In the genomic region with DNA sequence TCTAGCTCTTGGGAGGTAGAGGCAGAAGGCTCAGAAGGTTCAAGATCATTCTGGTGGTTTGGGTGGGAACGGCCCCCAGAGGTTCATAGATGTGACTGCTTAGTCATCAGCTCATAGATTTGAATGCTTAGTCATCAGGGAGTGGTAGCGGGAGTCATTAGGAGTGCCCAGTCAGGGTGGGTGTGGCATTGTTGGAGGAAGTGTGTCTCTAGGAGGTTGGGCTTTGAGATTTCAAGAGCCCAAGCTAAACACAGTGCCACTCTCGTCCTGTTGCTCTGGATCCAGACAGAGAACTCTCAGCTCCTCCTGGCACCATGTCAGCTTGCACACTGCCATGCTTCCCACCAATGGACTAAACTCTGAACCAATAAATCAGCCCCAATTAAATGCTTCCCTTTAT, we compare ENCODE assay signal across 9 mouse cellular contexts. TPM values are rescaled to one million over a fixed set of nuclear protein-coding genes. Genes with fewer than 3 reads are reported as not detected.
DNase-seq lines count a peak whose midpoint lies in the region; ATAC-seq and TF ChIP-seq lines count a peak whose summit lies in the region.
"Had no signal": no experiment of that assay in that cellular context is flagged by ENCODE, and none has a peak within 500 bp of the region (broad histone marks: within the 10 kb centered on the region; RNA-seq: fewer than 3 reads in every experiment).

No protein-coding gene starts in this region.

- H3K27me3 ChIP-seq in heart, embryonic 11.5 days (ENCODE audit: control insufficient read depth, insufficient read depth, low read length), result no peaks in the 10 kb centered on the region
- no peaks in the 10 kb centered on the region for H3K27me3 ChIP-seq in liver, postnatal 0 days (ENCODE audit: insufficient read depth, low read length)
- no peaks in the 10 kb centered on the region for H3K27me3 ChIP-seq in stomach, embryonic 15.5 days (replicated peaks)
- H3K27me3 ChIP-seq: embryonic facial prominence, embryonic 13.5 days had no signal

- TF ChIP-seq CTCF in liver, postnatal 0 days (IDR thresholded peaks at IDR 0.05; ENCODE audit: low read depth), result no peak

- WGBS in heart, embryonic 11.5 days (ENCODE audit: insufficient replicate concordance), result 59% methylated on average over 3 of the region's 3 CpGs
- WGBS in liver, postnatal 0 days (ENCODE audit: insufficient replicate concordance), result 29% methylated on average over 3 of the region's 3 CpGs
- WGBS in stomach, embryonic 15.5 days, result 46% methylated on average over 3 of the region's 3 CpGs

- H3K9ac ChIP-seq in heart, embryonic 11.5 days (ENCODE audit: low read depth, low read length), result no peak overlapping the region; the same call in 1 of the 2 replicates
- no peak overlapping the region for H3K9ac ChIP-seq in liver, postnatal 0 days (replicated peaks)
- H3K9ac ChIP-seq in stomach, embryonic 15.5 days, result no peak overlapping the region
- H3K9ac ChIP-seq: embryonic facial prominence, embryonic 13.5 days had no signal

- TF ChIP-seq EP300 in liver, postnatal 0 days (IDR thresholded peaks at IDR 0.05; ENCODE audit: low read depth), result peak; percentile 71

- peak overlapping the region; percentile 34 for H3K4me2 ChIP-seq in heart, embryonic 11.5 days
- H3K4me2 ChIP-seq in liver, postnatal 0 days (ENCODE audit: low read depth, low read length), result peak overlapping the region; percentile 56
- no peak overlapping the region; the same call in 1 of the 2 replicates for H3K4me2 ChIP-seq in stomach, embryonic 15.5 days
- H3K4me2 ChIP-seq: embryonic facial prominence, embryonic 13.5 days had no signal

- peaks cover 43% of the 10 kb centered on the region for H3K4me1 ChIP-seq in heart, embryonic 11.5 days (ENCODE audit: control insufficient read depth, insufficient read depth, low read length)
- H3K4me1 ChIP-seq in liver, postnatal 0 days (ENCODE audit: insufficient read depth), result peaks cover 19% of the 10 kb centered on the region
- H3K4me1 ChIP-seq in stomach, embryonic 15.5 days, result peaks cover 9% of the 10 kb centered on the region

- ATAC-seq in heart, embryonic 11.5 days (replicated peaks; ENCODE audit: insufficient number of reproducible peaks, low FRiP score, low TSS enrichment), result peak; percentile 88
- peak; percentile 97 for ATAC-seq in liver, postnatal 0 days
- ATAC-seq in stomach, embryonic 15.5 days (ENCODE audit: insufficient read depth, low FRiP score, low read depth), result peak; percentile 90

- H3K27ac ChIP-seq in heart, embryonic 11.5 days (ENCODE audit: low read depth, low read length), result peak overlapping the region; percentile 84
- peak overlapping the region; percentile 78 for H3K27ac ChIP-seq in liver, postnatal 0 days (ENCODE audit: low read depth)
- peak overlapping the region; percentile 49; the same call in 1 of the 2 replicates for H3K27ac ChIP-seq in stomach, embryonic 15.5 days

- H3K9me3 ChIP-seq in heart, embryonic 11.5 days (replicated peaks; ENCODE audit: control insufficient read depth, low read length), result no peaks in the 10 kb centered on the region
- no peaks in the 10 kb centered on the region for H3K9me3 ChIP-seq in liver, postnatal 0 days (ENCODE audit: low read length)
- no peaks in the 10 kb centered on the region for H3K9me3 ChIP-seq in stomach, embryonic 15.5 days
- H3K9me3 ChIP-seq: embryonic facial prominence, embryonic 13.5 days had no signal

- no peak overlapping the region for H3K4me3 ChIP-seq in heart, embryonic 11.5 days (ENCODE audit: low read depth, low read length)
- peak overlapping the region; percentile 12 for H3K4me3 ChIP-seq in liver, postnatal 0 days (ENCODE audit: low read depth, low read length)
- H3K4me3 ChIP-seq in stomach, embryonic 15.5 days (replicated peaks), result no peak overlapping the region
- H3K4me3 ChIP-seq: embryonic facial prominence, embryonic 13.5 days had no signal

- H3K36me3 ChIP-seq in heart, embryonic 11.5 days (ENCODE audit: control insufficient read depth, insufficient read depth, low read length), result no peaks in the 10 kb centered on the region; the same call in 1 of the 2 replicates
- no peaks in the 10 kb centered on the region for H3K36me3 ChIP-seq in liver, postnatal 0 days (replicated peaks; ENCODE audit: insufficient read depth, low read length)
- H3K36me3 ChIP-seq in stomach, embryonic 15.5 days, result no peaks in the 10 kb centered on the region
- H3K36me3 ChIP-seq: embryonic facial prominence, embryonic 13.5 days had no signal

- peak; percentile 20 to 34 for DNase-seq in spleen, postnatal 14 days (ENCODE audit: low spot score in 2 of 2)
- no peak for DNase-seq in spleen, adult 12 weeks (ENCODE audit: low spot score)
- DNase-seq in liver, postnatal 0 days, result peak; percentile 76
- DNase-seq in gastrocnemius, postnatal 25 days, result no peak
- no peak for DNase-seq in testis, postnatal 14 days (ENCODE audit: low spot score)
- no peak for DNase-seq in thymus, postnatal 10 days (ENCODE audit: low spot score in 2 of 2)

RNA-seq across cellular contexts. Expression of gene Gipc2, which starts 43.3 kb away (rescaled TPM):
- polyA plus RNA-seq in heart, embryonic 11.5 days (2014; fragmentation: Nextera tagmentation; extraction: Ambion mirVana), result 3.8 and 4.4 TPM in 2 replicates
- polyA plus RNA-seq in liver, postnatal 0 days (2015; fragmentation: Nextera tagmentation; extraction: Ambion mirVana), result 3.5 and 5.0 TPM in 2 replicates
- polyA plus RNA-seq in stomach, embryonic 15.5 days (2015; fragmentation: Nextera tagmentation; extraction: Ambion mirVana), result 57.5 and 78.6 TPM in 2 replicates
- total RNA-seq in gastrocnemius, postnatal 25 days (2021), result under 1 TPM; 0.24 to 0.59 TPM

Comparison
In these comparisons a context has a peak if more than half of its experiments do, and no peak if none do; other contexts are left out.
1. DNase-seq: peak in spleen, postnatal 14 days (2 of 2) and liver, postnatal 0 days (single experiment); none in spleen, adult 12 weeks (single experiment), gastrocnemius, postnatal 25 days (single experiment), testis, postnatal 14 days (single experiment) and thymus, postnatal 10 days (0 of 2).
2. Peak in every context shown above with its lines, with median percentiles within 50 percentile points of each other: ATAC-seq and H3K27ac ChIP-seq.